Mouse (Mus musculus) neural tube, embryonic 15.5 days (tissue): ENCODE data around the gene Mpp5. TPM values are rescaled to one million over a fixed set of nuclear protein-coding genes. Genes with fewer than 3 reads are reported as not detected.
A peak's percentile ranks its signal among the peaks of the same experiment; 100 is the strongest.

Source experiments
- ATAC-seq: fragments of 200-750 bp; cut with Nextera tagmentation; 2 replicates; pipeline ENCODE4 v1.8.0; 2017; ENCODE audit warnings: mild to moderate bottlenecking, moderate TSS enrichment, moderate library complexity; ENCODE audit not compliant: low FRiP score
- H3K27ac ChIP-seq: fragments of 300-500 bp; sonication (generic); replicated peaks from 2 replicates; pipeline ENCODE4 v1.5.1; 2015; ENCODE audit warnings: mild to moderate bottlenecking, inconsistent platforms
- H3K27me3 ChIP-seq: fragments of 300-500 bp; sonication (generic); replicated peaks from 2 replicates; pipeline ENCODE4 v1.6.1; 2015; ENCODE audit warnings: inconsistent platforms
- H3K36me3 ChIP-seq: fragments of 300-500 bp; sonication (generic); 2 replicates; pipeline ENCODE4 v1.6.1; 2015; ENCODE audit warnings: inconsistent platforms
- H3K4me1 ChIP-seq: fragments of 300-500 bp; sonication (generic); 2 replicates; pipeline ENCODE4 v1.6.1; 2015; ENCODE audit warnings: inconsistent platforms
- H3K4me2 ChIP-seq: fragments of 300-500 bp; sonication (generic); 2 replicates; pipeline ENCODE4 v1.6.1; 2015; ENCODE audit warnings: inconsistent platforms, mild to moderate bottlenecking, moderate library complexity
- H3K4me3 ChIP-seq: fragments of 300-500 bp; sonication (generic); replicated peaks from 2 replicates; pipeline ENCODE4 v1.5.1; 2015; ENCODE audit warnings: mild to moderate bottlenecking, inconsistent platforms
- H3K9ac ChIP-seq: fragments of 300-500 bp; sonication (generic); replicated peaks from 2 replicates; pipeline ENCODE4 v1.6.1; 2015; ENCODE audit warnings: mild to moderate bottlenecking, inconsistent platforms
- H3K9me3 ChIP-seq: fragments of 300-500 bp; sonication (generic); replicated peaks from 2 replicates; pipeline ENCODE4 v1.6.1; 2016; ENCODE audit warnings: inconsistent platforms
- WGBS: fragments of 180-500 bp; shearing (Covaris S2); methylation state at CpG from one replicate; pipeline ENCODE4 v1.1.7; 2015; ENCODE audit warnings: mixed read lengths; 5-methylcytosine and 5-hydroxymethylcytosine counted together
- polyA plus RNA-seq: library from polyadenylated mRNA; unstranded; fragments of >200 nt; fragmentation: Nextera tagmentation; extraction: Ambion mirVana; gene quantifications from 2 replicates; pipeline ENCODE4 v1.2.1, GENCODE M21; 2015

Mpp5 gene
- polyA plus RNA-seq, 1 experiment from 2014 or later = 14.6 TPM

- Histone ChIP-seq H3K36me3 (peaks cover 64% of the 10 kb centered on the region), H3K4me1 (no peaks in the 10 kb centered on the region), H3K4me2 (no peak overlapping the region), H3K4me3 (no peak overlapping the region), H3K27ac (no peak overlapping the region), H3K9me3 (no peaks in the 10 kb centered on the region), H3K9ac (no peak overlapping the region), H3K27me3 (no peaks in the 10 kb centered on the region)
- WGBS = 98% methylated on average over 4 of the region's 4 CpGs
- ATAC-seq = no peak
Observed at GRCm38 (mm10) chr12:78848246-78848645, 99.5 kb downstream of the Mpp5 start.

- peak overlapping the region; percentile 92 for H3K4me2 ChIP-seq
- WGBS = under 1% methylated on average over 30 of the region's 30 CpGs
- peak overlapping the region; percentile 80 for H3K27ac ChIP-seq
- peak overlapping the region; percentile 76 for H3K9ac ChIP-seq
- peaks cover 12% of the 10 kb centered on the region for H3K36me3 ChIP-seq
- peaks cover 45% of the 10 kb centered on the region for H3K4me1 ChIP-seq
- peak; percentile 43; the same call in 1 of the 2 replicates for ATAC-seq
- peak overlapping the region; percentile 96 for H3K4me3 ChIP-seq
- H3K9me3 ChIP-seq = no peaks in the 10 kb centered on the region
- no peaks in the 10 kb centered on the region for H3K27me3 ChIP-seq
Observed at GRCm38 (mm10) chr12:78860921-78861495, 112.3 kb downstream of the Mpp5 start.

- Histone ChIP-seq H3K9me3 (no peaks in the 10 kb centered on the region), H3K4me2 (peak within 1 kb of the TSS; percentile 92), H3K36me3 (0 out of 2 replicates have a peak, but pooled peaks cover 6% of the 10 kb centered on the region), H3K9ac (peak within 1 kb of the TSS; percentile 81), H3K4me1 (peaks cover 45% of the 10 kb centered on the region), H3K4me3 (peak within 1 kb of the TSS; percentile 96), H3K27me3 (no peaks in the 10 kb centered on the region), H3K27ac (peak within 1 kb of the TSS; percentile 91)
- peak; percentile 100 for ATAC-seq
- WGBS = under 1% methylated on average over 55 of the region's 55 CpGs
Observed at GRCm38 (mm10) chr12:78861496-78862253, 113.0 kb downstream of the Mpp5 start, which contains the start of the genes Atp6v1d and Eif2s1. TSS of gene Atp6v1d (minus strand) at chr12:78861638. TSS of gene Eif2s1 (plus strand) at chr12:78861819.

DNA sequence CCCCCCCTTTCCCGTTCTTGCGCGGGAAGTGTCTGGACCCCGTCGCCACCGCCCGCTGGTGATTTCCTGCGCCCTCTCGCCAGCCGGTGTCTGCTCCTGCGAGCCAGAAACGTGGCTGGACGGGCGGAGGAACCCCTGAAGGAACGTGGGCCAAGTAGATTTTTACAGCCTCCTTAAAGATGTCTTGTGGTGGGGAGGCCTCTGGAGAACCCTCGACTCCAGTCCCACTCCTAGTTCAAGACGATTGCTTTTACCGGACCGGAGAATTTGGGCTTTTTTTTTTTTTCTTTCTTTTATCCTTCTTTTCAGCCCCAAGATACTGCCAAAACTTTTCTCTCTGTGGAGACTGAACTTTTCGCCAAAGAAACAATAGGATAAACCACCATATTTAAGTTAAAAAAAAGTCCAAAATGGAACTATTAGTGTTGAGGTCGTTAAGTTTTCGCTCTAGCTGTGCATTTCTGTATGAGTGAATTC lies 113.6 kb downstream of the Mpp5 start:
- Histone ChIP-seq H3K4me1 (peaks cover 45% of the 10 kb centered on the region), H3K27me3 (no peaks in the 10 kb centered on the region), H3K4me2 (peak overlapping the region; percentile 60), H3K9me3 (no peaks in the 10 kb centered on the region), H3K4me3 (peak overlapping the region; percentile 96), H3K36me3 (0 out of 2 replicates have a peak, but pooled peaks cover 8% of the 10 kb centered on the region), H3K27ac (peak overlapping the region; percentile 91), H3K9ac (peak overlapping the region; percentile 81)
- no peak; the same call in 1 of the 2 replicates for ATAC-seq
- under 1% methylated on average over 22 of the region's 22 CpGs for WGBS

DNA sequence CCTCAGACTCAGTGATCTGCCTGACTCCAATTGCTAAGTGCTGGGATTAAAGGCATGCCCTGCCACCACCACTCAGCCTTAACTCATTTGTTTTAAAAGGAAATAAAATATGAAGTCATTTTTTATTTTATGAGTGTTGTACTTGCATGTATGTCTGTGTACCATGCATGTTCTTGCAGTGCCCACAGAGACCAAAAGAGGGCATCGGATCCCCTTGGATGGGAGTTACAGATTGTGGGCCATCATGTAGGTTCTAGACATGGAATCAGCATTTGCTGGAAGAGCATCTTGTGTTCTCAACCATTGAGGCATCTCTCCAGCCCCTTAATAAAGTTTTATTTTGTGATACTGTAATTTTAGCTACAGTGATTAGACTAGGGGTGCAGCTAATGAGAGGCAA lies 116.7 kb downstream of the Mpp5 start:
- H3K4me3 ChIP-seq = no peak overlapping the region
- H3K4me1 ChIP-seq = peaks cover 16% of the 10 kb centered on the region
- WGBS = 95% methylated on average over 1 of the region's 1 CpGs
- H3K9me3 ChIP-seq = no peaks in the 10 kb centered on the region
- H3K36me3 ChIP-seq = peaks cover 13% of the 10 kb centered on the region
- no peak overlapping the region for H3K4me2 ChIP-seq
- no peaks in the 10 kb centered on the region for H3K27me3 ChIP-seq
- ATAC-seq = no peak
- H3K27ac ChIP-seq = no peak overlapping the region
- H3K9ac ChIP-seq = no peak overlapping the region

- Histone ChIP-seq H3K27ac (no peak overlapping the region), H3K27me3 (no peaks in the 10 kb centered on the region), H3K4me2 (no peak overlapping the region)
Observed at GRCm38 (mm10) chr12:78868115-78868514, 119.4 kb downstream of the Mpp5 start.

GRCm38 (mm10) chr12:78874581-78874980 lies 125.9 kb downstream of the Mpp5 start:
- H3K36me3 ChIP-seq = peaks cover 47% of the 10 kb centered on the region
- no peak overlapping the region for H3K4me2 ChIP-seq
- H3K27me3 ChIP-seq = no peaks in the 10 kb centered on the region
- no peak overlapping the region for H3K9ac ChIP-seq
- 98% methylated on average over 3 of the region's 3 CpGs for WGBS
- H3K4me3 ChIP-seq = no peak overlapping the region
- no peak for ATAC-seq
- H3K4me1 ChIP-seq = no peaks in the 10 kb centered on the region
- no peak overlapping the region for H3K27ac ChIP-seq
- no peaks in the 10 kb centered on the region for H3K9me3 ChIP-seq

More at GRCm38 (mm10) chr12:78868115-78868514, 119.4 kb downstream of the Mpp5 start:
- ATAC-seq = no peak
- H3K9ac ChIP-seq = no peak overlapping the region
- 98% methylated on average over 1 of the region's 1 CpGs for WGBS
- no peak overlapping the region for H3K4me3 ChIP-seq
- H3K4me1 ChIP-seq = peaks cover 5% of the 10 kb centered on the region
- H3K9me3 ChIP-seq = no peaks in the 10 kb centered on the region
- H3K36me3 ChIP-seq = peaks cover 24% of the 10 kb centered on the region

- no peaks in the 10 kb centered on the region for H3K27me3 ChIP-seq
- no peak for ATAC-seq
- peaks cover 19% of the 10 kb centered on the region for H3K36me3 ChIP-seq
- no peak overlapping the region for H3K4me3 ChIP-seq
- no peak overlapping the region for H3K27ac ChIP-seq
- no peak overlapping the region for H3K9ac ChIP-seq
- H3K9me3 ChIP-seq = no peaks in the 10 kb centered on the region
- H3K4me2 ChIP-seq = no peak overlapping the region
- no peaks in the 10 kb centered on the region for H3K4me1 ChIP-seq
- 78% methylated on average over 1 of the region's 1 CpGs for WGBS
Observed at GRCm38 (mm10) chr12:78890062-78890461, 141.4 kb downstream of the Mpp5 start.

Other genes with a start within 250 kb of the Mpp5 start
- 0.34 and 0.59 TPM in 2 replicates for gene Fam71d, start 57.4 kb upstream of the Mpp5 start, polyA plus RNA-seq
- gene Atp6v1d, start 112.7 kb downstream of the Mpp5 start, polyA plus RNA-seq = 111 and 125 TPM in 2 replicates
- gene Eif2s1, start 112.9 kb downstream of the Mpp5 start, polyA plus RNA-seq = 147 and 170 TPM in 2 replicates
- 2.6 and 4.0 TPM in 2 replicates for gene Plek2, start 158.1 kb downstream of the Mpp5 start, polyA plus RNA-seq